Mouse (Mus musculus) forebrain, embryonic 14.5 days (tissue): ENCODE results near the gene Tmem63c. TPM values are rescaled to one million over a fixed set of nuclear protein-coding genes. Genes with fewer than 3 reads are reported as not detected.

Experiments used
- ATAC-seq: fragments of 200-750 bp; cut with Nextera tagmentation; 2 replicates; pipeline ENCODE4 v1.8.0; 2017; ENCODE audit warnings: mild to moderate bottlenecking, moderate library complexity
- DNase-seq: peaks from one replicate; pipeline ENCODE4 v3.0.0-alpha.2; 2015; ENCODE audit warnings: low spot score
- H3K27ac ChIP-seq: fragments of 300-500 bp; sonication (generic); 2 replicates; pipeline ENCODE4 v1.5.1; 2014; ENCODE audit warnings: low read depth, mild to moderate bottlenecking, control low read depth, low read length, moderate library complexity
- H3K27me3 ChIP-seq: fragments of 300-500 bp; sonication (generic); replicated peaks from 2 replicates; pipeline ENCODE4 v1.6.1; 2014; ENCODE audit warnings: low read length, control low read depth, mixed read lengths; ENCODE audit not compliant: control insufficient read depth, insufficient read depth
- H3K36me3 ChIP-seq: fragments of 300-500 bp; sonication (generic); 2 replicates; pipeline ENCODE4 v1.6.1; 2014; ENCODE audit warnings: low read length, control low read depth; ENCODE audit not compliant: control insufficient read depth, insufficient read depth
- H3K4me1 ChIP-seq: fragments of 300-500 bp; sonication (generic); 2 replicates; pipeline ENCODE4 v1.6.1; 2014; ENCODE audit warnings: antibody characterized with exemption, low read length, control low read depth; ENCODE audit not compliant: control insufficient read depth, insufficient read depth
- H3K4me2 ChIP-seq: fragments of 300-500 bp; sonication (generic); 2 replicates; pipeline ENCODE4 v1.6.1; 2014; ENCODE audit warnings: mild to moderate bottlenecking, control low read depth, low read length
- H3K4me3 ChIP-seq: fragments of 300-500 bp; sonication (generic); 2 replicates; pipeline ENCODE4 v1.5.1; 2014; ENCODE audit warnings: low read depth, low read length, control low read depth
- H3K9ac ChIP-seq: fragments of 300-500 bp; sonication (generic); 2 replicates; pipeline ENCODE4 v1.6.1; 2014; ENCODE audit warnings: mild to moderate bottlenecking, low read length, control low read depth, moderate library complexity
- H3K9me3 ChIP-seq: fragments of 300-500 bp; sonication (generic); replicated peaks from 2 replicates; pipeline ENCODE4 v1.6.1; 2016; ENCODE audit warnings: low read length, control low read depth, mixed read lengths; ENCODE audit not compliant: control insufficient read depth
- WGBS: fragments of 180-500 bp; shearing (Covaris S2); extraction: QIAGEN DNeasy Blood & Tissue Kit; methylation state at CpG from one replicate; pipeline ENCODE4 v1.1.7; 2014; 5-methylcytosine and 5-hydroxymethylcytosine counted together
- polyA plus RNA-seq: library from polyadenylated mRNA; unstranded; fragments of >200 nt; fragmentation: Nextera tagmentation; extraction: Ambion mirVana; gene quantifications from 2 replicates; pipeline ENCODE4 v1.2.1, GENCODE M21; 2014

Tmem63c gene
- polyA plus RNA-seq, 1 experiment from 2014 or later = 5.9 TPM

GRCm38 (mm10) chr12:87088331-87088730 lies 67.2 kb downstream of the Tmem63c start:
- DNase-seq (no peak), ATAC-seq (no peak)
- Histone ChIP-seq H3K4me3 (no peak overlapping the region), H3K4me1 (no peaks in the 10 kb centered on the region), H3K27ac (no peak overlapping the region), H3K9ac (no peak overlapping the region), H3K4me2 (no peak overlapping the region), H3K9me3 (no peaks in the 10 kb centered on the region), H3K36me3 (no peaks in the 10 kb centered on the region), H3K27me3 (no peaks in the 10 kb centered on the region)
- WGBS = 40% methylated on average over 4 of the region's 4 CpGs

DNA sequence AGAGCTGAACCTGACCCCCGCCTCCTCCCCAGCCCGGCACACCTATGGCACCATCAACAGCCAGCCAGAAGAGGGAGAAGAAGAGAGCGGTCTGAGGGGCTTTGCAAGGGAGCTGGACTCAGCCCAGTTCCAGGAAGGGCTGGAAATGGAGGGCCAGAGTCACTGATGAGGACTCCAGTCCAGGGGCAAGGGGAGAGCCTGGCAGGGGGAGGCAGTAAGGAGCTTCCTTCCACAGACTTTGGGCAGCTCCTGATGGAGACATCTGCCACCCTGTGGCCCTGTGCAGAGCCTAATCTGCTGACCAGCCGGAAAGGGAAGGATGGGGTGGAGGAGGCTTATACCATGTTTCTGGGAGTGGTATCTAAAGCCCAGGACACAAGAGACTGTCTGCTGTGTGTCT lies 68.1 kb downstream of the Tmem63c start:
- DNase-seq (no peak), ATAC-seq (no peak)
- Histone ChIP-seq H3K36me3 (no peaks in the 10 kb centered on the region), H3K27ac (no peak overlapping the region), H3K4me2 (no peak overlapping the region), H3K4me1 (no peaks in the 10 kb centered on the region), H3K4me3 (no peak overlapping the region), H3K9ac (no peak overlapping the region), H3K27me3 (no peaks in the 10 kb centered on the region), H3K9me3 (no peaks in the 10 kb centered on the region)
- WGBS = 75% methylated on average over 4 of the region's 4 CpGs

DNA sequence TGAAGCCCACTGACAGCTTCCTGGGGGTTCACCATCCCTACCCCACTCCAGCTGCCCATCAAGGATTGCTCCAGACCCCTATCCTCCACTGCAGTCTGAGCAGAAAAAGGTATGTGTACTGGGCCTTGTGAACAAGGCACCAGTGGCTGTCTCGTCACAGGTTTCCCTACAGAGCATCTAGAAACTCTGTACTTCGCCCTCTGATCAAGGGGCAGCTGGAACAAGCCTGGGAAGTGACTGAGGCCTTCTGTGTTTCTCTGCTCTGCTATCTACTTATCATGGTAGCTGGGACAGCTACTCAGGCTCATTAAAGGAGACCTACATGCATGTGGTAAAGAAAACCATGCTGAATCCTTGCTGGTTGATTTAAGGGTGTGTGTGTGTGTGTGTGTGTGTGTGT lies 68.6 kb downstream of the Tmem63c start:
- H3K36me3 ChIP-seq = no peaks in the 10 kb centered on the region
- H3K27me3 ChIP-seq = no peaks in the 10 kb centered on the region

DNA sequence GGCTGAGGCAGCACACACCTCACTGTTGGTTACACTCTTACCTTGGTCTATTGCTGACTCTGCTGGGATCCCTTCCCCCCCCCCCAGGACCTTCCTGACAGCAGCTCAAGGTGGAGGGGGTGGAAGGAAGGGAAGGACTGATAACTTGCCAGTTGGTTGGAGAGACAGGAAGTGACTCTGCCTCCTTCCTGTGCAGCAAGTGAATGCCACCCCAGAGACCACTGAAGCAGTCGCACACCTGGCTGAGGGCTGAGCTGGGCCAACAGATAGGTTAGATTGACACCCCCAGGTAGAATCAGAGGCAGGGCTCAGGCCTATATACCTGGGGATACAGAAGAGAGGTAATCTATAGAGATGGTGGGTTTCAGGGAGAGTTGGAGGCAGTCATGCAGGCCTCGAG lies 70.8 kb downstream of the Tmem63c start:
- DNase-seq = no peak
- Histone ChIP-seq H3K9me3 (no peaks in the 10 kb centered on the region), H3K27me3 (no peaks in the 10 kb centered on the region), H3K4me3 (no peak overlapping the region), H3K36me3 (no peaks in the 10 kb centered on the region), H3K9ac (no peak overlapping the region), H3K4me2 (no peak overlapping the region), H3K27ac (no peak overlapping the region), H3K4me1 (no peaks in the 10 kb centered on the region)
- no peak for ATAC-seq
- 85% methylated on average over 2 of the region's 2 CpGs for WGBS

More for the DNA sequence above, 68.6 kb downstream of the Tmem63c start:
- no peaks in the 10 kb centered on the region for H3K4me1 ChIP-seq
- ATAC-seq (no peak), DNase-seq (no peak)
- no peak overlapping the region for H3K4me2 ChIP-seq
- no peak overlapping the region for H3K9ac ChIP-seq
- WGBS = 79% methylated on average over 2 of the region's 2 CpGs
- H3K4me3 ChIP-seq = no peak overlapping the region
- H3K27ac ChIP-seq = no peak overlapping the region
- H3K9me3 ChIP-seq = no peaks in the 10 kb centered on the region

GRCm38 (mm10) chr12:87093249-87093648 lies 72.1 kb downstream of the Tmem63c start:
- DNase-seq (no peak), ATAC-seq (no peak)
- Histone ChIP-seq H3K4me1 (no peaks in the 10 kb centered on the region), H3K27ac (no peak overlapping the region), H3K27me3 (no peaks in the 10 kb centered on the region), H3K36me3 (no peaks in the 10 kb centered on the region), H3K4me3 (no peak overlapping the region), H3K9me3 (no peaks in the 10 kb centered on the region), H3K9ac (no peak overlapping the region), H3K4me2 (no peak overlapping the region)
- 78% methylated on average over 4 of the region's 4 CpGs for WGBS

GRCm38 (mm10) chr12:87093671-87094070 lies 72.5 kb downstream of the Tmem63c start:
- Histone ChIP-seq H3K4me2 (no peak overlapping the region), H3K9me3 (no peaks in the 10 kb centered on the region), H3K4me1 (no peaks in the 10 kb centered on the region), H3K27me3 (no peaks in the 10 kb centered on the region), H3K27ac (no peak overlapping the region), H3K9ac (no peak overlapping the region), H3K36me3 (no peaks in the 10 kb centered on the region), H3K4me3 (no peak overlapping the region)
- no peak for ATAC-seq
- no peak for DNase-seq
- 78% methylated on average over 6 of the region's 6 CpGs for WGBS

DNA sequence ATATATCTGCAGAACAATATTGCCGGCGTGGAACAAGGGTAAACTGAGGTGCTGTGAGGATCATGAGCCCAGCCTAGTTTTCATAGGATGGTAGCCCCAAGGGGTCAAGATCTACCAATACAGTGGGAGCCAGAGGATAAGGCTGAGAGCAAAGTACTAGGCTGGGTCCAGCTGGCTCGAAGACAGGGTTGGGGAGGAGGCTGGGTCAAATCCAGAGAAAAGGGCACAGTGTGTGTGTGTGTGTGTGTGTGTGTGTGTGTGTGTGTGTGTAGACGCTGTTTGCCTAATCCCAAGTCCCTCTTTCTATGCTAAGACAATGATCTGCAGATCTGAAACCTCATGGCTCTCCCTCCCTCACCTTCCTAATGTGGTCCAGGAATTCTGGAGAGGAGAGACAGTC lies 79.2 kb downstream of the Tmem63c start:
- Histone ChIP-seq H3K4me3 (no peak overlapping the region), H3K4me2 (no peak overlapping the region), H3K27me3 (peaks cover 19% of the 10 kb centered on the region), H3K9me3 (no peaks in the 10 kb centered on the region), H3K9ac (no peak overlapping the region), H3K4me1 (peaks cover 5% of the 10 kb centered on the region), H3K27ac (no peak overlapping the region), H3K36me3 (no peaks in the 10 kb centered on the region)
- 84% methylated on average over 3 of the region's 4 CpGs for WGBS
- DNase-seq = no peak
- no peak for ATAC-seq

DNA sequence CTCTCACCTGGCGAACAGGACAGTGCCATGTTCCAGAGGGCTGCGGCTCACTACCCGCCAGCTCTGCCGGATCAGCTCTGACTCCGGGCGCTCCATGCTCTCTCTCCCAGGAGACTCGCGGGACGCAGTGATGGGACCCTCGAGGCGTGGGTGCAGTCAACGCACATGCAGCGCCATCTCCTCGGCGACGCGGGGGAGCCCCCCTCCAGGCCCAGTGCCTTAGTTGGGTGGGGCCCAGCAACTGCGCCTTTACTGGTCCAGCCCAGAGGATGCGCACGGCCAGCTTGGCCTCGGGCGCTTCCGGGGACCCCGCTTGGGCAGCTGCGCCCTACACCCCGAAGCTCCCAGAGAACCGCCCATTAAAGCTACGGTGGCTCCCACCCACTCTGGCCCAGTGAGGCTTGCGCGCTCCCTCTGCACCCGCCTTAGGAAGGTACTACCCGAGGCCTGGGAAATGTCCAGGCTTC lies 81.1 kb downstream of the Tmem63c start, which contains the start of gene Ngb:
Gene Ngb, minus strand, starts transcription at position 375 of the 467 bp plus-strand sequence.
- Histone ChIP-seq H3K4me2 (peak within 1 kb of the TSS; percentile 54), H3K27ac (no peak within 1 kb of the TSS), H3K9ac (peak within 1 kb of the TSS; percentile 25; the same call in 1 of the 2 replicates), H3K9me3 (no peaks in the 10 kb centered on the region), H3K27me3 (peaks cover 19% of the 10 kb centered on the region), H3K36me3 (no peaks in the 10 kb centered on the region), H3K4me1 (peaks cover 5% of the 10 kb centered on the region), H3K4me3 (peak within 1 kb of the TSS; percentile 24)
- ATAC-seq = peak; percentile 48; the same call in 1 of the 2 replicates
- 2% methylated on average over 31 of the region's 32 CpGs for WGBS
- peak; percentile 7 for DNase-seq

- no peak for ATAC-seq
- H3K9ac ChIP-seq = no peak overlapping the region
- H3K36me3 ChIP-seq = peaks cover 4% of the 10 kb centered on the region; the same call in 1 of the 2 replicates
- 91% methylated on average over 4 of the region's 4 CpGs for WGBS
- no peak for DNase-seq
- H3K4me1 ChIP-seq = peaks cover 5% of the 10 kb centered on the region
- H3K9me3 ChIP-seq = no peaks in the 10 kb centered on the region
- no peak overlapping the region for H3K4me2 ChIP-seq
- peaks cover 19% of the 10 kb centered on the region for H3K27me3 ChIP-seq
- no peak overlapping the region for H3K27ac ChIP-seq
- no peak overlapping the region for H3K4me3 ChIP-seq
These were observed 82.3 kb downstream of the Tmem63c start for GRCm38 (mm10) chr12:87103471-87103870.
